Mouse (Mus musculus) bone marrow, adult 2 months (tissue): ENCODE data around the gene Chst11. TPM values are rescaled to one million over a fixed set of nuclear protein-coding genes. Genes with fewer than 3 reads are reported as not detected.

Experiments
- H3K27ac ChIP-seq: fragments of 200-500 bp; 2 replicates; pipeline ENCODE4 v1.5.1; 2012; ENCODE audit warnings: low read depth, mild to moderate bottlenecking, control low read depth, inconsistent platforms, low read length; ENCODE audit not compliant: control insufficient read depth, poor library complexity, insufficient read depth
- H3K4me1 ChIP-seq: fragments of 200-500 bp; 2 replicates; pipeline ENCODE4 v1.6.1; 2011; ENCODE audit warnings: low read length; ENCODE audit not compliant: control insufficient read depth, insufficient read depth
- H3K4me3 ChIP-seq: fragments of 200-500 bp; replicated peaks from 2 replicates; pipeline ENCODE3; 2011; ENCODE audit warnings: mild to moderate bottlenecking, low read depth, low read length, control low read depth; ENCODE audit not compliant: control insufficient read depth
- CTCF ChIP-seq: fragments of 200-500 bp; IDR thresholded peaks from 2 replicates; pipeline ENCODE4 v1.5.1; 2011; ENCODE audit warnings: low read length, control low read depth; ENCODE audit not compliant: control insufficient read depth, insufficient read depth
- POLR2A ChIP-seq: fragments of 200-500 bp; IDR thresholded peaks from 2 replicates; pipeline ENCODE4 v1.6.1; 2011; ENCODE audit warnings: low read depth, mild to moderate bottlenecking, control low read depth, low read length, borderline replicate concordance; ENCODE audit not compliant: control insufficient read depth
- WGBS: fragments of 180-500 bp; shearing (Covaris S2); methylation state at CpG from one replicate; pipeline ENCODE4 v1.1.7; 2018; 5-methylcytosine and 5-hydroxymethylcytosine counted together
- polyA plus RNA-seq: library from polyadenylated mRNA; stranded (reverse); fragments of >200 nt; gene quantifications from 2 replicates; pipeline ENCODE4 v1.2.4, GENCODE M21; 2011; ENCODE audit warnings: low replicate concordance; ENCODE audit not compliant: missing spikeins, insufficient read depth, insufficient read length

Chst11 gene
- polyA plus RNA-seq, 1 experiment = 6.4 TPM

- TF ChIP-seq POLR2A (no peak), CTCF (no peak)
- no peaks in the 10 kb centered on the region for H3K4me1 ChIP-seq
- WGBS = 69% methylated on average over 8 of the region's 8 CpGs
- no peak overlapping the region for H3K27ac ChIP-seq
- H3K4me3 ChIP-seq = no peak overlapping the region
Measured at GRCm38 (mm10) chr10:83129624-83130218, 144.4 kb downstream of the Chst11 start.

GRCm38 (mm10) chr10:83130611-83131010 lies 145.3 kb downstream of the Chst11 start:
- H3K4me1 ChIP-seq = no peaks in the 10 kb centered on the region
- WGBS = 91% methylated on average over 8 of the region's 8 CpGs
- no peak overlapping the region for H3K4me3 ChIP-seq
- H3K27ac ChIP-seq = no peak overlapping the region
- TF ChIP-seq CTCF (no peak), POLR2A (no peak)

GRCm38 (mm10) chr10:83131884-83132283 lies 146.6 kb downstream of the Chst11 start:
- no peak overlapping the region for H3K27ac ChIP-seq
- TF ChIP-seq CTCF (no peak), POLR2A (no peak)
- no peaks in the 10 kb centered on the region for H3K4me1 ChIP-seq
- 79% methylated on average over 1 of the region's 1 CpGs for WGBS
- H3K4me3 ChIP-seq = no peak overlapping the region

GRCm38 (mm10) chr10:83133866-83134570 lies 148.7 kb downstream of the Chst11 start:
- no peak overlapping the region for H3K27ac ChIP-seq
- TF ChIP-seq POLR2A (no peak), CTCF (no peak)
- 85% methylated on average over 16 of the region's 16 CpGs for WGBS
- no peaks in the 10 kb centered on the region for H3K4me1 ChIP-seq
- H3K4me3 ChIP-seq = no peak overlapping the region

GRCm38 (mm10) chr10:83134896-83135295 lies 149.6 kb downstream of the Chst11 start:
- WGBS = 82% methylated on average over 10 of the region's 10 CpGs
- H3K27ac ChIP-seq = no peak overlapping the region
- H3K4me3 ChIP-seq = no peak overlapping the region
- no peaks in the 10 kb centered on the region for H3K4me1 ChIP-seq
- TF ChIP-seq POLR2A = no peak
- no peak for TF ChIP-seq CTCF

GRCm38 (mm10) chr10:83135963-83136362 lies 150.7 kb downstream of the Chst11 start:
- Histone ChIP-seq H3K4me3 (no peak overlapping the region), H3K27ac (no peak overlapping the region), H3K4me1 (no peaks in the 10 kb centered on the region)
- 90% methylated on average over 1 of the region's 1 CpGs for WGBS
- TF ChIP-seq POLR2A (no peak), CTCF (no peak)

- TF ChIP-seq CTCF = no peak
- no peak for TF ChIP-seq POLR2A
- WGBS = 63% methylated on average over 7 of the region's 7 CpGs
- H3K4me3 ChIP-seq = no peak overlapping the region
- no peaks in the 10 kb centered on the region for H3K4me1 ChIP-seq
- no peak overlapping the region for H3K27ac ChIP-seq
Measured at GRCm38 (mm10) chr10:83137103-83137502, 151.8 kb downstream of the Chst11 start.

- no peaks in the 10 kb centered on the region for H3K4me1 ChIP-seq
- H3K4me3 ChIP-seq = no peak overlapping the region
- WGBS = 88% methylated on average over 7 of the region's 7 CpGs
- no peak overlapping the region for H3K27ac ChIP-seq
- TF ChIP-seq CTCF (no peak), POLR2A (no peak)
Measured at GRCm38 (mm10) chr10:83139276-83139675, 154.0 kb downstream of the Chst11 start.

- 87% methylated on average over 16 of the region's 16 CpGs for WGBS
- no peak overlapping the region for H3K27ac ChIP-seq
Measured at GRCm38 (mm10) chr10:83140258-83140936, 155.1 kb downstream of the Chst11 start.

More at GRCm38 (mm10) chr10:83140258-83140936, 155.1 kb downstream of the Chst11 start:
- TF ChIP-seq POLR2A = no peak
- Histone ChIP-seq H3K4me3 (no peak overlapping the region), H3K4me1 (no peaks in the 10 kb centered on the region)
